Mouse (Mus musculus): ENCODE measurements at regions not wholly inside any gene's neighbourhood (a gene's known extent, or its start where the extent isn't known, plus 50 kb on each side); places are given as distances from the start of the nearest gene placed in this dataset.

GRCm38 (mm10) chr6:6307618-6308017 lies 90.6 kb upstream of the Slc25a13 start:
- TF ChIP-seq POLR2A (IDR thresholded peaks at IDR 0.05; ENCODE audit: insufficient read depth, low read length) (no peak), CTCF (IDR thresholded peaks at IDR 0.05; ENCODE audit: low read depth, low read length) (no peak)
